In the genomic region with DNA sequence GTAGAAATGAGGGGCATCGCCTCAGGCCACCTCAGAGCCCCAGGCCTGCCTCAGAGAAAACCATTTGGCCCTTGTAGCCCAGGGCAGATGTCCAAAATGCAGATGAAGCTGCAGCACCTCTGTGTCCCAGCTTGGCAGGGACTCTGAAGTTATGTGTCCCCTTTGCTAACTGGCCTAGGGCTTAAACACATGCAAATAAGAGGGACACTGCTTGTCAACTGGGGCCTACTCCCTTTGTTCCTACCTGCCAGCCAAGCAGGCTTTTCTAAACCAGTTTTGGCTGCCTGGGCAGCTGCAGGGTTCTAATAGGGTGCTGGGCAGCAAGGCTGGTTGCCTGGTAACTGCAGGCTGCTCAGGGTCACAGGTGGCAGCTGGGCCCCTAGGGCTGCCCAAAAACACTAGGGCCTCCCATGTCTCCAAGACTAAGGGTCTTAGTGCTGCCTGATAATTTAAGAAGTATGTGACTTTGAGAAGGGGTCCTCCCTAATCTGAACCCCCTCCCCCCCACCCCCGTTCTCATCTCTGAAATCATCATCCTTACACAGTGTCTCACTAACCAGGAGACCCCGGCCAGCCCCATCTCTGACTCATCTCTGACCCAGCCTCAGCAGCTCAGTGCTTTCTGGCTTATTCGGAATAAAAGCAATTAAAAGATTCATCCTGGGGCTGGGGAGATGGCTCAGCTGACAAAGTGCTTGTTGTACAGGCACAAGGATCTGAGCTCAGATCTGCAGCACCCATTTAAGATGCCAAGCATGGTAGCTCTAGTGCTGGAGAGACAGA, we compare ENCODE assay signal across 11 mouse cellular contexts.
A peak's percentile ranks its signal among the peaks of the same experiment; 100 is the strongest.
DNase-seq lines count a peak whose midpoint lies in the region; ATAC-seq lines count a peak whose summit lies in the region.
"Had no signal": no experiment of that assay in that cellular context is flagged by ENCODE, and none has a peak within 500 bp of the region (broad histone marks: within the 10 kb centered on the region; RNA-seq: fewer than 3 reads in every experiment).

No protein-coding gene starts in this region.

- intact Hi-C loops in gastrocnemius, postnatal 36 days (cut with DNase I), result no loop called here

- H3K4me1 ChIP-seq in hindbrain, embryonic 14.5 days (replicated peaks; ENCODE audit: control insufficient read depth, insufficient read depth, low read length), result peaks cover 38% of the 10 kb centered on the region
- H3K4me1 ChIP-seq: liver, embryonic 13.5 days had no signal

- no peaks in the 10 kb centered on the region for H3K36me3 ChIP-seq in hindbrain, embryonic 14.5 days (replicated peaks; ENCODE audit: control insufficient read depth, insufficient read depth)
- H3K36me3 ChIP-seq: liver, embryonic 13.5 days had no signal

- H3K27ac ChIP-seq in hindbrain, embryonic 14.5 days, result no peak overlapping the region
- H3K27ac ChIP-seq: liver, embryonic 13.5 days had no signal

- no peak overlapping the region for H3K9ac ChIP-seq in hindbrain, embryonic 14.5 days
- H3K9ac ChIP-seq: liver, embryonic 13.5 days had no signal

- ATAC-seq in hindbrain, embryonic 14.5 days (ENCODE audit: low FRiP score), result peak; percentile 69; the same call in 1 of the 2 replicates
- ATAC-seq: intestine, embryonic 16.5 days had no signal

- no peaks in the 10 kb centered on the region for H3K9me3 ChIP-seq in hindbrain, embryonic 14.5 days (ENCODE audit: control insufficient read depth, low read length)
- H3K9me3 ChIP-seq: liver, embryonic 13.5 days had no signal

- H3K4me3 ChIP-seq in hindbrain, embryonic 14.5 days (replicated peaks; ENCODE audit: low read length), result no peak overlapping the region
- H3K4me3 ChIP-seq: liver, embryonic 13.5 days had no signal

- DNase-seq in Muller cell, postnatal 12 days (ENCODE audit: inconsistent ontology term), result peak; percentile 30
- peak; percentile 72 for DNase-seq in embryo, embryonic 10.5 days (ENCODE audit: low spot score)
- no peak for DNase-seq in hindbrain, embryonic 14.5 days (ENCODE audit: low spot score)
- peak; percentile 57 for DNase-seq in mesoderm, embryonic 11.5 days (ENCODE audit: low read depth, low spot score)
- DNase-seq in gastrocnemius, postnatal 36 days, result no peak
- no peak for DNase-seq in ovary, postnatal 14 days (ENCODE audit: low spot score)
- no peak for DNase-seq in thymus, postnatal 0 days (ENCODE audit: low spot score)
- DNase-seq in adrenal gland, adult 8-10 months, result no peak
- DNase-seq: cerebellum, adult 11 months; liver, embryonic 13.5 days had no signal

- WGBS in hindbrain, embryonic 14.5 days, result 15% methylated on average over 4 of the region's 4 CpGs

- H3K27me3 ChIP-seq in hindbrain, embryonic 14.5 days (ENCODE audit: control insufficient read depth, insufficient read depth, low read length), result no peaks in the 10 kb centered on the region
- H3K27me3 ChIP-seq: liver, embryonic 13.5 days had no signal

- no peak overlapping the region for H3K4me2 ChIP-seq in hindbrain, embryonic 14.5 days (replicated peaks)
- H3K4me2 ChIP-seq: liver, embryonic 13.5 days had no signal

Comparison
In these comparisons a context has a peak if more than half of its experiments do, and no peak if none do; other contexts are left out.
1. DNase-seq: peak in Muller cell, postnatal 12 days (single experiment), embryo, embryonic 10.5 days (single experiment) and mesoderm, embryonic 11.5 days (single experiment); none in hindbrain, embryonic 14.5 days (single experiment), gastrocnemius, postnatal 36 days (0 of 2), ovary, postnatal 14 days (single experiment), thymus, postnatal 0 days (single experiment) and adrenal gland, adult 8-10 months (single experiment).